Mouse (Mus musculus) thymus, adult 2 months (tissue): ENCODE measurements around the gene Rsph6a.

ENCODE experiments used
- CTCF ChIP-seq: fragments of 200-500 bp; IDR thresholded peaks from 2 replicates; pipeline ENCODE4 v1.5.1; 2012; ENCODE audit warnings: mild to moderate bottlenecking, control low read depth, low read length, moderate library complexity, borderline replicate concordance; ENCODE audit not compliant: control insufficient read depth, poor library complexity, insufficient read depth; ENCODE audit errors: extremely low read depth
- POLR2A ChIP-seq: fragments of 200-500 bp; IDR thresholded peaks from 2 replicates; pipeline ENCODE4 v1.6.1; 2012; ENCODE audit warnings: mild to moderate bottlenecking, low read length, control low read depth, moderate library complexity; ENCODE audit not compliant: control insufficient read depth, poor library complexity, insufficient read depth; ENCODE audit errors: extremely low read depth

- TF ChIP-seq CTCF (no peak), POLR2A (no peak)
Measured at GRCm38 (mm10) chr7:19118028-19118771, 63.7 kb downstream of the Rsph6a start, which contains the start of gene Gm4969.
